Mouse (Mus musculus) heart, embryonic 16.5 days (tissue): ENCODE results near the gene Zfp872. TPM values are rescaled to one million over a fixed set of nuclear protein-coding genes. Genes with fewer than 3 reads are reported as not detected.

Source experiments
- ATAC-seq: fragments of 200-750 bp; cut with Nextera tagmentation; replicated peaks from 2 replicates; pipeline ENCODE4 v1.8.0; 2017; ENCODE audit warnings: moderate number of reproducible peaks; ENCODE audit not compliant: insufficient read depth, low FRiP score; ENCODE audit errors: extremely low read depth
- H3K27ac ChIP-seq: fragments of 300-500 bp; sonication (generic); 2 replicates; pipeline ENCODE4 v1.5.1; 2014; ENCODE audit warnings: mild to moderate bottlenecking, low read length, control low read depth, moderate library complexity
- H3K27me3 ChIP-seq: fragments of 300-500 bp; sonication (generic); 2 replicates; pipeline ENCODE4 v1.6.1; 2014; ENCODE audit warnings: low read length, mixed read lengths; ENCODE audit not compliant: control insufficient read depth, insufficient read depth
- H3K36me3 ChIP-seq: fragments of 300-500 bp; sonication (generic); 2 replicates; pipeline ENCODE4 v1.6.1; 2014; ENCODE audit not compliant: control insufficient read depth, insufficient read depth
- H3K4me1 ChIP-seq: fragments of 300-500 bp; sonication (generic); 2 replicates; pipeline ENCODE4 v1.6.1; 2014; ENCODE audit warnings: low read length, mixed read lengths; ENCODE audit not compliant: control insufficient read depth, insufficient read depth
- H3K4me2 ChIP-seq: fragments of 300-500 bp; sonication (generic); 2 replicates; pipeline ENCODE4 v1.6.1; 2014; ENCODE audit warnings: low read depth, mild to moderate bottlenecking, control low read depth, low read length
- H3K4me3 ChIP-seq: fragments of 300-500 bp; sonication (generic); 2 replicates; pipeline ENCODE4 v1.5.1; 2014; ENCODE audit warnings: mild to moderate bottlenecking, control low read depth, low read length
- H3K9ac ChIP-seq: fragments of 300-500 bp; sonication (generic); 2 replicates; pipeline ENCODE4 v1.6.1; 2014; ENCODE audit warnings: low read length, control low read depth
- H3K9me3 ChIP-seq: fragments of 300-500 bp; sonication (generic); replicated peaks from 2 replicates; pipeline ENCODE4 v1.6.1; 2016; ENCODE audit warnings: low read length; ENCODE audit not compliant: control insufficient read depth
- WGBS: fragments of 180-500 bp; shearing (Covaris S2); extraction: QIAGEN DNeasy Blood & Tissue Kit; methylation state at CpG from one replicate; pipeline ENCODE4 v1.1.7; 2014; 5-methylcytosine and 5-hydroxymethylcytosine counted together
- polyA plus RNA-seq: library from polyadenylated mRNA; unstranded; fragments of >200 nt; fragmentation: Nextera tagmentation; extraction: Ambion mirVana; gene quantifications from 2 replicates; pipeline ENCODE4 v1.2.1, GENCODE M21; 2015

The Zfp872 gene
- polyA plus RNA-seq, 1 experiment from 2014 or later: 0.26 TPM

DNA sequence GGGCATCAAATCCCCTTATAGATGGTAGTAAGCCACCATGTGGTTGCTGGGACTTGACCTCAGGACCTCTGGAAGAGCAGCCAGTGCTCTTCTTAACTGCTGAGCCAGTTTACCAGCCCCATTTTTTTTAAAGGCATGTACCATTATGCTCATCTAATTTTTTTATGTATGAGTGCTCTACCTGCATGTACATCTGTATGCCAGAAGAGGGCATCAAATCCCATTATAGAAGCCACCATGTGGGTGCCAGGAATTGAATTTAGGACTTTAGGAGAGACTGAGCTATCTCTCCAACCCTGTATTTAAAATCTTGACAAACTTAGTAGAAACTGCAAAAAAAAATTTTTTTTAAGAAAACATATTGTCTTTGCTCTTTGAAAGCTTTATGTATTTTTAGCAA, 42.7 kb downstream of the Zfp872 start:
- Histone ChIP-seq H3K4me1 (peaks cover 12% of the 10 kb centered on the region), H3K9ac (no peak overlapping the region), H3K9me3 (peaks cover 3% of the 10 kb centered on the region; the same call in 1 of the 2 replicates), H3K4me3 (no peak overlapping the region), H3K36me3 (peaks cover 9% of the 10 kb centered on the region), H3K27me3 (no peaks in the 10 kb centered on the region), H3K27ac (no peak overlapping the region), H3K4me2 (no peak overlapping the region)
- no peak for ATAC-seq

DNA sequence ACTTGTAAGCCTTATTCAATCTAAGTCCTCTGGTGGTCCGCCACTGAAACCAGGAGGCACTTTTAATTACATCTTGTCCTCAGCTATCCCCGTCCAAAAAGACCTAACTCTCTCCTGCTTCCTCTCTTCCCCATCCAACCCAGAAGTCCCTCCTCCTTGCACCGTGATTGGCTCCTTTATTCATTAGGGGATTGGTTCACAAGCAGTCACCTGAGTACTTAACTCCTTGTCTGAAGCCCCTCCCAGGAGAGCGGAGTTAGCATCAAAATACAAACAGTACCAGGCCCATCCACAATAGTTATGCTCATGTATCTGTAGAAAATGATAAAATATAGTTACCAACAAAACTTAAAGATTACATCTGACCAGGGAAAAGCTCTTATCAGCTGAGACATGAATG, 52.1 kb downstream of the Zfp872 start:
- Histone ChIP-seq H3K4me1 (no peaks in the 10 kb centered on the region), H3K27me3 (no peaks in the 10 kb centered on the region), H3K4me3 (no peak overlapping the region), H3K36me3 (peaks cover 80% of the 10 kb centered on the region), H3K27ac (no peak overlapping the region), H3K9me3 (peaks cover 15% of the 10 kb centered on the region), H3K9ac (no peak overlapping the region), H3K4me2 (no peak overlapping the region)
- 94% methylated on average over 4 of the region's 4 CpGs for WGBS
- ATAC-seq: no peak

DNA sequence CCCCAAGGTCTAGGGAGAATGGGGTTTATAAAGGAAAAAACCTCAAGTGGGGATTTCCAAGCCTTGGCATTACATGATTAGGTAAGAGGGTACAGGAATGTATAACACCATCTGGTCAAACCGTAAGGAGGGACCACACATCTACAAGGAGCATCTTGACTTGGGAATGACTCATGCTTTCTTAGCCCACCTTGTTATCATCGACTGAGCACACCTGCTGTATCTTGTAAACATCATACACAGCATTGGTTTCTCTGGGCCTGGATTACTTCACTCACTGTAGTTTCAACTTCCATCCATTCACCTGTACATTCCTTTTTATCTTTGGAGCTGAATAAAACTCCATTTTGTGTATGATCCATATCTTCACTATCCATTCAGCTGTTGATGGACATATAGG, 56.4 kb downstream of the Zfp872 start:
- 92% methylated on average over 2 of the region's 2 CpGs for WGBS
- peaks cover 38% of the 10 kb centered on the region for H3K9me3 ChIP-seq
- no peak overlapping the region for H3K4me3 ChIP-seq
- no peak overlapping the region for H3K9ac ChIP-seq
- H3K36me3 ChIP-seq: peaks cover 74% of the 10 kb centered on the region
- no peaks in the 10 kb centered on the region for H3K27me3 ChIP-seq
- no peak for ATAC-seq
- no peak overlapping the region for H3K27ac ChIP-seq
- H3K4me1 ChIP-seq: no peaks in the 10 kb centered on the region
- no peak overlapping the region for H3K4me2 ChIP-seq

Other genes starting within 250 kb of the Zfp872 start
- 4.4 and 4.9 TPM in 2 replicates for gene Swsap1, start 232.3 kb upstream of the Zfp872 start, polyA plus RNA-seq
- 3.6 TPM in 2 replicates for gene Epor, start 224.6 kb upstream of the Zfp872 start, polyA plus RNA-seq
- 2.6 and 3.0 TPM in 2 replicates for gene Rgl3, start 198.6 kb upstream of the Zfp872 start, polyA plus RNA-seq
- 0.45 and 1.1 TPM in 2 replicates for gene Ccdc151, start 185.5 kb upstream of the Zfp872 start, polyA plus RNA-seq
- gene Prkcsh, start 185.3 kb upstream of the Zfp872 start, polyA plus RNA-seq: 72.7 and 76.8 TPM in 2 replicates
- 0.21 and 0.29 TPM in 2 replicates for gene Elavl3, start 136.1 kb upstream of the Zfp872 start, polyA plus RNA-seq
- gene Gm49318, start 116.8 kb upstream of the Zfp872 start, polyA plus RNA-seq: not detected in 2 replicates
- 10.4 and 10.7 TPM in 2 replicates for gene Zfp653, start 116.7 kb upstream of the Zfp872 start, polyA plus RNA-seq
- gene Ecsit, start 102.7 kb upstream of the Zfp872 start, polyA plus RNA-seq: 68.8 and 73.1 TPM in 2 replicates
- gene Cnn1, start 88.9 kb upstream of the Zfp872 start, polyA plus RNA-seq: 140 and 164 TPM in 2 replicates
- 111 and 117 TPM in 2 replicates for gene Elof1, start 70.9 kb upstream of the Zfp872 start, polyA plus RNA-seq
- 5.5 and 8.7 TPM in 2 replicates for gene Acp5, start 52.4 kb upstream of the Zfp872 start, polyA plus RNA-seq
- 49.0 and 49.8 TPM in 2 replicates for gene Pigyl, start 31.2 kb upstream of the Zfp872 start, polyA plus RNA-seq
- gene Zfp809, start 37.6 kb downstream of the Zfp872 start, polyA plus RNA-seq: 21.7 and 22.0 TPM in 2 replicates
- gene Zfp599, start 71.8 kb downstream of the Zfp872 start, polyA plus RNA-seq: 4.3 and 4.4 TPM in 2 replicates
- gene Zfp810, start 119.6 kb downstream of the Zfp872 start, polyA plus RNA-seq: 13.3 and 14.7 TPM in 2 replicates
- 53.7 and 54.6 TPM in 2 replicates for gene Anln, start 201.1 kb downstream of the Zfp872 start, polyA plus RNA-seq
- 3.0 and 3.7 TPM in 2 replicates for gene 9530077C05Rik, start 223.4 kb downstream of the Zfp872 start, polyA plus RNA-seq